Mouse (Mus musculus): ENCODE measurements at regions not wholly inside any gene's neighbourhood (a gene's known extent, or its start where the extent isn't known, plus 50 kb on each side); places are given as distances from the start of the nearest gene placed in this dataset.
A peak's percentile ranks its signal among the peaks of the same experiment; 100 is the strongest.

GRCm38 (mm10) chr12:106922571-106922991, 565.9 kb upstream of the 3110018I06Rik start:
- Histone ChIP-seq H3K36me3 (ENCODE audit: control insufficient read depth, insufficient read depth, low read length) (no peaks in the 10 kb centered on the region), H3K4me3 (ENCODE audit: control insufficient read depth in 1 of 2, insufficient read depth in 1 of 2, low read depth in 1 of 2, low read length in 2 of 2) (no peak overlapping the region), H3K9ac (ENCODE audit: low read length) (no peak overlapping the region), H3K27me3 (ENCODE audit: control insufficient read depth, insufficient read depth, low read length) (no peaks in the 10 kb centered on the region), H3K9me3 (ENCODE audit: control insufficient read depth, low read length) (no peaks in the 10 kb centered on the region), H3K4me2 (ENCODE audit: low read length) (no peak overlapping the region), H3K4me1 (ENCODE audit: control insufficient read depth in 2 of 2, insufficient read depth in 2 of 2, low read length in 2 of 2) (peaks cover 0 to 7% of the 10 kb centered on the region in 2 experiments; a peak in 2 of 4 replicates), H3K27ac (replicated peaks in 1 of 2; ENCODE audit: control insufficient read depth in 1 of 2, insufficient read depth in 1 of 2, low read depth in 2 of 2, low read length in 2 of 2) (no peak overlapping the region)
- 81% methylated on average over 12 of the region's 12 CpGs for WGBS
- ATAC-seq (ENCODE audit: insufficient number of reproducible peaks, insufficient read depth, low FRiP score, low read depth): no peak

GRCm38 (mm10) chr12:106928389-106928788, 560.0 kb upstream of the 3110018I06Rik start:
- H3K27ac ChIP-seq (replicated peaks in 1 of 2; ENCODE audit: control insufficient read depth in 1 of 2, insufficient read depth in 1 of 2, low read depth in 2 of 2, low read length in 2 of 2): no peak overlapping the region
- no peaks in the 10 kb centered on the region for H3K27me3 ChIP-seq (ENCODE audit: control insufficient read depth, insufficient read depth, low read length)
- no peak for ATAC-seq (ENCODE audit: insufficient number of reproducible peaks, insufficient read depth, low FRiP score, low read depth)
- H3K4me3 ChIP-seq (ENCODE audit: control insufficient read depth in 1 of 2, insufficient read depth in 1 of 2, low read depth in 1 of 2, low read length in 2 of 2): no peak overlapping the region
- H3K4me1 ChIP-seq (ENCODE audit: control insufficient read depth in 2 of 2, insufficient read depth in 2 of 2, low read length in 2 of 2): no peaks in the 10 kb centered on the region
- no peak overlapping the region for H3K9ac ChIP-seq (ENCODE audit: low read length)
- H3K4me2 ChIP-seq (ENCODE audit: low read length): no peak overlapping the region
- H3K9me3 ChIP-seq (ENCODE audit: control insufficient read depth, low read length): no peaks in the 10 kb centered on the region
- H3K36me3 ChIP-seq (ENCODE audit: control insufficient read depth, insufficient read depth, low read length): no peaks in the 10 kb centered on the region
- WGBS: 82% methylated on average over 5 of the region's 5 CpGs

- Histone ChIP-seq H3K36me3 (ENCODE audit: control insufficient read depth, insufficient read depth, low read length) (no peaks in the 10 kb centered on the region), H3K27me3 (ENCODE audit: control insufficient read depth, insufficient read depth, low read length) (no peaks in the 10 kb centered on the region), H3K27ac (replicated peaks in 1 of 2; ENCODE audit: control insufficient read depth in 1 of 2, insufficient read depth in 1 of 2, low read depth in 2 of 2, low read length in 2 of 2) (no peak overlapping the region), H3K4me2 (ENCODE audit: low read length) (no peak overlapping the region), H3K4me3 (ENCODE audit: control insufficient read depth in 1 of 2, insufficient read depth in 1 of 2, low read depth in 1 of 2, low read length in 2 of 2) (no peak overlapping the region), H3K9ac (ENCODE audit: low read length) (no peak overlapping the region), H3K4me1 (ENCODE audit: control insufficient read depth in 2 of 2, insufficient read depth in 2 of 2, low read length in 2 of 2) (no peaks in the 10 kb centered on the region), H3K9me3 (ENCODE audit: control insufficient read depth, low read length) (no peaks in the 10 kb centered on the region)
- no peak for ATAC-seq (ENCODE audit: insufficient number of reproducible peaks, insufficient read depth, low FRiP score, low read depth)
- 78% methylated on average over 13 of the region's 13 CpGs for WGBS
Observed at GRCm38 (mm10) chr12:106929161-106929560, 559.3 kb upstream of the 3110018I06Rik start.

- no peaks in the 10 kb centered on the region for H3K4me1 ChIP-seq (ENCODE audit: control insufficient read depth in 2 of 2, insufficient read depth in 2 of 2, low read length in 2 of 2)
- H3K9me3 ChIP-seq (ENCODE audit: control insufficient read depth, low read length): no peaks in the 10 kb centered on the region
- H3K4me2 ChIP-seq (ENCODE audit: low read length): no peak overlapping the region
- H3K4me3 ChIP-seq (ENCODE audit: control insufficient read depth in 1 of 2, insufficient read depth in 1 of 2, low read depth in 1 of 2, low read length in 2 of 2): no peak overlapping the region
- H3K27ac ChIP-seq (replicated peaks in 1 of 2; ENCODE audit: control insufficient read depth in 1 of 2, insufficient read depth in 1 of 2, low read depth in 2 of 2, low read length in 2 of 2): no peak overlapping the region
- H3K9ac ChIP-seq (ENCODE audit: low read length): no peak overlapping the region
- no peaks in the 10 kb centered on the region for H3K36me3 ChIP-seq (ENCODE audit: control insufficient read depth, insufficient read depth, low read length)
- ATAC-seq (ENCODE audit: insufficient number of reproducible peaks, insufficient read depth, low FRiP score, low read depth): no peak
- no peaks in the 10 kb centered on the region for H3K27me3 ChIP-seq (ENCODE audit: control insufficient read depth, insufficient read depth, low read length)
- 66% methylated on average over 3 of the region's 3 CpGs for whole genome bisulfite sequencing
Observed at GRCm38 (mm10) chr12:106931591-106931990, 556.8 kb upstream of the 3110018I06Rik start.

GRCm38 (mm10) chr12:106939381-106939780, 549.1 kb upstream of the 3110018I06Rik start:
- no peaks in the 10 kb centered on the region for H3K27me3 ChIP-seq (ENCODE audit: control insufficient read depth, insufficient read depth, low read length)
- no peaks in the 10 kb centered on the region for H3K9me3 ChIP-seq (ENCODE audit: control insufficient read depth, low read length)
- H3K9ac ChIP-seq (ENCODE audit: low read length): no peak overlapping the region
- H3K36me3 ChIP-seq (ENCODE audit: control insufficient read depth, insufficient read depth, low read length): no peaks in the 10 kb centered on the region
- WGBS: 63% methylated on average over 12 of the region's 12 CpGs
- no peak overlapping the region for H3K4me2 ChIP-seq (ENCODE audit: low read length)
- H3K4me1 ChIP-seq (ENCODE audit: control insufficient read depth in 2 of 2, insufficient read depth in 2 of 2, low read length in 2 of 2): no peaks in the 10 kb centered on the region
- no peak for ATAC-seq (ENCODE audit: insufficient number of reproducible peaks, insufficient read depth, low FRiP score, low read depth)
- H3K27ac ChIP-seq (replicated peaks in 1 of 2; ENCODE audit: control insufficient read depth in 1 of 2, insufficient read depth in 1 of 2, low read depth in 2 of 2, low read length in 2 of 2): no peak overlapping the region
- H3K4me3 ChIP-seq (ENCODE audit: control insufficient read depth in 1 of 2, insufficient read depth in 1 of 2, low read depth in 1 of 2, low read length in 2 of 2): no peak overlapping the region

GRCm38 (mm10) chr12:106943874-106944273, 544.6 kb upstream of the 3110018I06Rik start:
- no peaks in the 10 kb centered on the region for H3K36me3 ChIP-seq (ENCODE audit: control insufficient read depth, insufficient read depth, low read length)
- no peak for ATAC-seq (ENCODE audit: insufficient number of reproducible peaks, insufficient read depth, low FRiP score, low read depth)
- H3K27ac ChIP-seq (replicated peaks in 1 of 2; ENCODE audit: control insufficient read depth in 1 of 2, insufficient read depth in 1 of 2, low read depth in 2 of 2, low read length in 2 of 2): no peak overlapping the region
- WGBS: 46% methylated on average over 5 of the region's 5 CpGs
- H3K4me2 ChIP-seq (ENCODE audit: low read length): no peak overlapping the region
- H3K9ac ChIP-seq (ENCODE audit: low read length): no peak overlapping the region
- H3K9me3 ChIP-seq (ENCODE audit: control insufficient read depth, low read length): no peaks in the 10 kb centered on the region
- H3K27me3 ChIP-seq (ENCODE audit: control insufficient read depth, insufficient read depth, low read length): no peaks in the 10 kb centered on the region
- H3K4me1 ChIP-seq (ENCODE audit: control insufficient read depth in 2 of 2, insufficient read depth in 2 of 2, low read length in 2 of 2): no peaks in the 10 kb centered on the region
- no peak overlapping the region for H3K4me3 ChIP-seq (ENCODE audit: control insufficient read depth in 1 of 2, insufficient read depth in 1 of 2, low read depth in 1 of 2, low read length in 2 of 2)

GRCm38 (mm10) chr12:106952621-106953020, 535.8 kb upstream of the 3110018I06Rik start:
- H3K4me2 ChIP-seq (ENCODE audit: low read length): no peak overlapping the region
- 0 out of 2 replicates have a peak, but pooled peaks cover 3% of the 10 kb centered on the region for H3K9me3 ChIP-seq (ENCODE audit: control insufficient read depth, low read length)
- no peak for ATAC-seq (ENCODE audit: insufficient number of reproducible peaks, insufficient read depth, low FRiP score, low read depth)
- peaks cover 22 to 29% of the 10 kb centered on the region in 2 experiments; a peak in 3 of 4 replicates for H3K4me1 ChIP-seq (ENCODE audit: control insufficient read depth in 2 of 2, insufficient read depth in 2 of 2, low read length in 2 of 2)
- 87% methylated on average over 11 of the region's 11 CpGs for WGBS
- H3K9ac ChIP-seq (ENCODE audit: low read length): no peak overlapping the region
- H3K27ac ChIP-seq (replicated peaks in 1 of 2; ENCODE audit: control insufficient read depth in 1 of 2, insufficient read depth in 1 of 2, low read depth in 2 of 2, low read length in 2 of 2): no peak overlapping the region
- H3K36me3 ChIP-seq (ENCODE audit: control insufficient read depth, insufficient read depth, low read length): no peaks in the 10 kb centered on the region
- H3K27me3 ChIP-seq (ENCODE audit: control insufficient read depth, insufficient read depth, low read length): no peaks in the 10 kb centered on the region
- no peak overlapping the region for H3K4me3 ChIP-seq (ENCODE audit: control insufficient read depth in 1 of 2, insufficient read depth in 1 of 2, low read depth in 1 of 2, low read length in 2 of 2)

- H3K4me3 ChIP-seq (ENCODE audit: control insufficient read depth in 1 of 2, insufficient read depth in 1 of 2, low read depth in 1 of 2, low read length in 2 of 2): no peak overlapping the region
- peak; percentile 72; the same call in 1 of the 2 replicates for ATAC-seq (ENCODE audit: insufficient number of reproducible peaks, insufficient read depth, low FRiP score, low read depth)
- WGBS: 47% methylated on average over 12 of the region's 12 CpGs
- H3K4me2 ChIP-seq (ENCODE audit: low read length): no peak overlapping the region
- peaks cover 22 to 29% of the 10 kb centered on the region in 2 experiments; a peak in 3 of 4 replicates for H3K4me1 ChIP-seq (ENCODE audit: control insufficient read depth in 2 of 2, insufficient read depth in 2 of 2, low read length in 2 of 2)
- no peaks in the 10 kb centered on the region for H3K36me3 ChIP-seq (ENCODE audit: control insufficient read depth, insufficient read depth, low read length)
- H3K27ac ChIP-seq (replicated peaks in 1 of 2; ENCODE audit: control insufficient read depth in 1 of 2, insufficient read depth in 1 of 2, low read depth in 2 of 2, low read length in 2 of 2): no peak overlapping the region
- H3K27me3 ChIP-seq (ENCODE audit: control insufficient read depth, insufficient read depth, low read length): no peaks in the 10 kb centered on the region
- no peaks in the 10 kb centered on the region for H3K9me3 ChIP-seq (ENCODE audit: control insufficient read depth, low read length)
- no peak overlapping the region for H3K9ac ChIP-seq (ENCODE audit: low read length)
Observed at GRCm38 (mm10) chr12:106955778-106956177, 532.7 kb upstream of the 3110018I06Rik start.
